Mouse (Mus musculus): ENCODE measurements at regions not wholly inside any gene's neighbourhood (a gene's known extent, or its start where the extent isn't known, plus 50 kb on each side); places are given as distances from the start of the nearest gene placed in this dataset.

DNA sequence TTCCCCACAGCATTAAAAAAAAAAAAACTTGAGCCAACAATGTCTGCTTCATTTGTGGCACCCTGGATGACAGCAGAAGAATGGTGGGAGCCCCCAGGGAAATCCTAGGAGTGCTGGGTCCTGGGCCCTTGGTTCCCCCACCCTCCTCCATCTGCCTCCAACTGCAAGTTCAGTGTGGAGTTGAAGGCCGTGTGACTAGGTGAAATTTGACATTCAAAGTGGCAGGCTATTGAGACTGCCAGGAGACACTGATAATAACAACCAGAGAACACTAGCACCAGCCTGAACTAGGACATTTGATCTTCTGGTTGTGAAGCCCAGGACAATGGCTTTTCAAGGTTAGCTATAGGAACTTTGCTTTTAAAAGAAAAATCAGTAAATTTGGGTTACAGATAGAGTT lies 74.0 kb downstream of the Adamts15 start:
- no peak overlapping the region for H3K9ac ChIP-seq (replicated peaks; ENCODE audit: low read depth, low read length)
- peaks cover 24% of the 10 kb centered on the region for H3K4me1 ChIP-seq (ENCODE audit: control insufficient read depth, insufficient read depth)
- H3K27me3 ChIP-seq (ENCODE audit: control insufficient read depth, insufficient read depth, low read length) = no peaks in the 10 kb centered on the region
- no peaks in the 10 kb centered on the region for H3K36me3 ChIP-seq (replicated peaks; ENCODE audit: control insufficient read depth, insufficient read depth, low read length)
- TF ChIP-seq CTCF (IDR thresholded peaks at IDR 0.05; ENCODE audit: low read depth) (no peak), EP300 (IDR thresholded peaks at IDR 0.05; ENCODE audit: low read depth) (peak; percentile 21; the same call in 1 of the 2 replicates)
- H3K4me3 ChIP-seq (ENCODE audit: low read depth, low read length) = no peak overlapping the region
- no peak overlapping the region for H3K4me2 ChIP-seq (ENCODE audit: low read depth, low read length)
- H3K9me3 ChIP-seq (replicated peaks; ENCODE audit: control insufficient read depth, low read length) = no peaks in the 10 kb centered on the region
- WGBS = 27% methylated on average over 1 of the region's 1 CpGs
- peak; percentile 75 for ATAC-seq (ENCODE audit: insufficient read depth, low read depth)
- H3K27ac ChIP-seq (ENCODE audit: low read depth) = peak overlapping the region; percentile 89
- peak; percentile 86 for DNase-seq (ENCODE audit: low spot score)

DNA sequence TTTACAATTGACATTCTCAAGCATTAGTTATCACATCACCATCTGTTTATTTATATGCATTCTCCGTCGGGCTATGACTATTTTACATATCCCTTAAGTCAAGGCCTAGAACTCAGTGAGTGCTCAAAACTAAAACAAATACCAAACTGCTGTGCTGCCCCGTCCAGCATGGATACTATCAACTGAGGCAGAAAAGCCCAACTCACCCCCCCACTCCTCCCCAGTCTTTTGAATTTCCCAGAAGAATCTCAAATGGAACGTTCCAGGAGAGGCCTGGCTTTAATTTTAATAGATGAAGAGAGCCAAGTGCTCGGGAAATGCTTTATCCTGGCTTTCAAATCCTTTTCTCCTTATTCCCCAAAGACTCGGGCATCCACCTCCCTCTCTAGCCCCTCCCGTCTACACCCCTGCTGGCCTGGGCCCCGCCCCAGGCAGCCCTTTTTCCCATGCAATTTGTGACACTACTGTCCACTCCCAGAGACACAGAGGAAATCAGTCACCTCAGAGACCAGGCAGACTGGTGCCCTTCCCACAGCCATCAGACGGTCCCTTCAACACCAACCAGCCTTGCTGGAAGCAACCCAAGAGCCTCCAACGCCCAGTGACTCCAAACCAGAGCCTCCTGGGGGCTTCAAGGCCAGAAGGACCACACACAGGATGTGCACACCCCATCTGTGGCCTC lies 76.5 kb downstream of the Adamts15 start:
- DNase-seq (ENCODE audit: low spot score) = no peak
- no peaks in the 10 kb centered on the region for H3K27me3 ChIP-seq (ENCODE audit: control insufficient read depth, insufficient read depth, low read length)
- H3K9ac ChIP-seq (replicated peaks; ENCODE audit: low read depth, low read length) = no peak overlapping the region
- WGBS = 64% methylated on average over 10 of the region's 10 CpGs
- H3K4me3 ChIP-seq (ENCODE audit: low read depth, low read length) = no peak overlapping the region
- H3K9me3 ChIP-seq (replicated peaks; ENCODE audit: control insufficient read depth, low read length) = no peaks in the 10 kb centered on the region
- H3K36me3 ChIP-seq (replicated peaks; ENCODE audit: control insufficient read depth, insufficient read depth, low read length) = no peaks in the 10 kb centered on the region
- no peak overlapping the region for H3K4me2 ChIP-seq (ENCODE audit: low read depth, low read length)
- TF ChIP-seq EP300 (IDR thresholded peaks at IDR 0.05; ENCODE audit: low read depth) (no peak), CTCF (IDR thresholded peaks at IDR 0.05; ENCODE audit: low read depth) (no peak)
- H3K27ac ChIP-seq (ENCODE audit: low read depth) = no peak overlapping the region
- peaks cover 20% of the 10 kb centered on the region for H3K4me1 ChIP-seq (ENCODE audit: control insufficient read depth, insufficient read depth)
- ATAC-seq (ENCODE audit: insufficient read depth, low read depth) = no peak

DNA sequence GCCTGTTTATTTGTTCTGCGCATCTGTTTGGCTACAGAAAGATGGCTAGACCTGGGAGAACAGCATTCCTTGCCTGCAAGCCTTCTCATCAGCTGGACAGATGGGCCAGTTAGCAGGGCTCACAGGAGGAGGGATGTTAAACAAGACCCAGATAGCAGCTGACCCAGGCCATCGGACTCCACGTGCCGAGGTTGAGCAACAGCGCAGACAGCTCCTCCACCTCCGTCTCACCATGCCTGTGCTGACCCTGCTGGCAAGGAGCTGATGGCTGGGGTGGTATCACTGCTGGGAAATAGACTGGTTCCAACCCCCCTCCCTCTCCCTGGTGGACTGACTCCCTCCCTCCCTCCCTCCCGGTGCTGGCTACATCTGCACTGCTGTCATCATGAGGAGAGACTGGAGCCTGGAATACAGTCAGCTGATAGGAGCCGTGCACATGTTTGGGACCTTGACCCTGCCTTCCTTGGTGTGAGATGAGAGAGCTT lies 78.1 kb downstream of the Adamts15 start:
- H3K9me3 ChIP-seq (replicated peaks; ENCODE audit: control insufficient read depth, low read length) = no peaks in the 10 kb centered on the region
- no peak overlapping the region for H3K4me2 ChIP-seq (ENCODE audit: low read depth, low read length)
- peak; percentile 75 for DNase-seq (ENCODE audit: low spot score)
- 0 out of 2 replicates have a peak, but pooled peaks have one; percentile 65 for TF ChIP-seq EP300 (IDR thresholded peaks at IDR 0.05; ENCODE audit: low read depth)
- TF ChIP-seq CTCF (IDR thresholded peaks at IDR 0.05; ENCODE audit: low read depth) = no peak
- H3K36me3 ChIP-seq (replicated peaks; ENCODE audit: control insufficient read depth, insufficient read depth, low read length) = no peaks in the 10 kb centered on the region
- H3K4me1 ChIP-seq (ENCODE audit: control insufficient read depth, insufficient read depth) = peaks cover 18% of the 10 kb centered on the region
- no peak overlapping the region for H3K4me3 ChIP-seq (ENCODE audit: low read depth, low read length)
- no peak overlapping the region for H3K27ac ChIP-seq (ENCODE audit: low read depth)
- no peaks in the 10 kb centered on the region for H3K27me3 ChIP-seq (ENCODE audit: control insufficient read depth, insufficient read depth, low read length)
- ATAC-seq (ENCODE audit: insufficient read depth, low read depth) = peak; percentile 82
- 30% methylated on average over 8 of the region's 8 CpGs for WGBS
- no peak overlapping the region for H3K9ac ChIP-seq (replicated peaks; ENCODE audit: low read depth, low read length)

DNA sequence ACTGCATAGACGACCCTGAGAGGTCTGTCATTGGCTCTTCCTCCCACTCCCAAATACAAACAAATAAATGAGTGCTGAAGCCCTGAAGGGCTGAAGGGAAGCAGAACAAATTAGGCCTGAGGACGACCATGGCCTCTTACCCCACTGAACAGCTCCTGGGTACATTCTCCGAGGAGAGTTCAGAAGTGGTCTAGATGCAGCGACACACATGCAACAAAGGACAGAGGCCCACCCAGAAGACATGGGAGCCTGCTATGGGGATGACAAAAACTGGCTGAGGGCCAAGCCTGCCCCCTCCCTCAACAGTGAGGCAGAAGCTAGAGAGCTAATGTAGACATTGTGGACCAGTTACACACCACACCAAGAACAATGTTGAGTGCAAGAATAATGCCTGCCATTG lies 87.3 kb downstream of the Adamts15 start:
- TF ChIP-seq CTCF (IDR thresholded peaks at IDR 0.05; ENCODE audit: low read depth) (no peak), EP300 (IDR thresholded peaks at IDR 0.05; ENCODE audit: low read depth) (no peak)
- H3K9ac ChIP-seq (replicated peaks; ENCODE audit: low read depth, low read length) = no peak overlapping the region
- no peaks in the 10 kb centered on the region for H3K27me3 ChIP-seq (ENCODE audit: control insufficient read depth, insufficient read depth, low read length)
- H3K36me3 ChIP-seq (replicated peaks; ENCODE audit: control insufficient read depth, insufficient read depth, low read length) = no peaks in the 10 kb centered on the region
- 57% methylated on average over 4 of the region's 4 CpGs for WGBS
- H3K27ac ChIP-seq (ENCODE audit: low read depth) = no peak overlapping the region
- no peaks in the 10 kb centered on the region for H3K4me1 ChIP-seq (ENCODE audit: control insufficient read depth, insufficient read depth)
- DNase-seq (ENCODE audit: low spot score) = no peak
- no peaks in the 10 kb centered on the region for H3K9me3 ChIP-seq (replicated peaks; ENCODE audit: control insufficient read depth, low read length)
- H3K4me2 ChIP-seq (ENCODE audit: low read depth, low read length) = no peak overlapping the region
- no peak overlapping the region for H3K4me3 ChIP-seq (ENCODE audit: low read depth, low read length)
- ATAC-seq (ENCODE audit: insufficient read depth, low read depth) = no peak

DNA sequence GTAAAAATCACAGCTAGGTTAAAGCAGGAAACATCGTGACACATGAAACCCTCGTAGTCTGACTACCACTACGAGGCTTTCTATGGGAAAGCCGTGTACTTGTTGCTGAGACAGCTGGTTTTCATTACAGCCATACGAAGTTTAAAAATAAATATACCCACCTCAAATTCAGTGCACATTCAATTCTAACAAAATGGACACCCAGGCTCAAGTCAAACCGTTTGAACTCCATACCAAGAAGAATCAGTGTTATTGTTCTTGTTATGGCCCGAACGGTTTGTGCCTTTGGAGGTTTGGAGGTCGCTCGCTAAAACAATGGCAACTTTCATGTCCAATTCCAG lies 87.7 kb downstream of the Adamts15 start:
- Histone ChIP-seq H3K9ac (replicated peaks; ENCODE audit: low read depth, low read length) (no peak overlapping the region), H3K27ac (ENCODE audit: low read depth) (no peak overlapping the region), H3K4me2 (ENCODE audit: low read depth, low read length) (no peak overlapping the region), H3K27me3 (ENCODE audit: control insufficient read depth, insufficient read depth, low read length) (no peaks in the 10 kb centered on the region), H3K4me1 (ENCODE audit: control insufficient read depth, insufficient read depth) (no peaks in the 10 kb centered on the region), H3K36me3 (replicated peaks; ENCODE audit: control insufficient read depth, insufficient read depth, low read length) (no peaks in the 10 kb centered on the region), H3K9me3 (replicated peaks; ENCODE audit: control insufficient read depth, low read length) (no peaks in the 10 kb centered on the region), H3K4me3 (ENCODE audit: low read depth, low read length) (no peak overlapping the region)
- no peak for DNase-seq (ENCODE audit: low spot score)
- no peak for ATAC-seq (ENCODE audit: insufficient read depth, low read depth)
- WGBS = 67% methylated on average over 10 of the region's 10 CpGs
- TF ChIP-seq EP300 (IDR thresholded peaks at IDR 0.05; ENCODE audit: low read depth) = no peak
- no peak for TF ChIP-seq CTCF (IDR thresholded peaks at IDR 0.05; ENCODE audit: low read depth)
